Mouse (Mus musculus): ENCODE measurements around the gene Dmbx1. TPM values are rescaled to one million over a fixed set of nuclear protein-coding genes. Genes with fewer than 3 reads are reported as not detected.

Dmbx1 gene
- polyA plus RNA-seq, 1 experiment from 2014 or later = not detected

DNA sequence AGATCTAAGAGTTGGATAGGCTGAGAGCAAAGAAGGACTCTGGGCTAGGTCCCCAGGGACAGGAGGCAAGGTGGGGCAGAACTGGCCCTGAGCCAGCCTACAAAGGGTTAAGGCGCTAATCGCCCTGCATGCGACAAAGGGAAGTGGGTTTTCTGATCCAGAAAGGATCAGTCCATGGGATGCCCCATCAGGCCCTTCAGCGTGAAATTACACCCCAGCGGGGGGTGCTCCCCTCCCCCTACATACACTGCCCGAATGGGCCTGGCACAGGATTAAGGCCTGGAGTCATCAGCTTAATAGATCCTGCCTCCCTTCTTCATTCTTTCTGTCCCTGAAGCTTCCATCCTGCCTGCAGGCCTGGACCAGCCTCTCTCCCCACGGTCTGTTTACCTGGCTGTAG, 34.0 kb downstream of the Dmbx1 start:
- no peak overlapping the region for H3K9ac ChIP-seq (replicated peaks; ENCODE audit: low read depth, low read length)
- H3K36me3 ChIP-seq (ENCODE audit: control insufficient read depth, insufficient read depth) = no peaks in the 10 kb centered on the region
- no peak for ATAC-seq
- peaks cover 39% of the 10 kb centered on the region for H3K27me3 ChIP-seq (replicated peaks; ENCODE audit: control insufficient read depth, insufficient read depth, low read length)
- H3K4me3 ChIP-seq (replicated peaks; ENCODE audit: low read length) = no peak overlapping the region
- H3K27ac ChIP-seq (ENCODE audit: low read length) = no peak overlapping the region
- 4% methylated on average over 7 of the region's 7 CpGs for WGBS
- no peaks in the 10 kb centered on the region for H3K9me3 ChIP-seq (ENCODE audit: control insufficient read depth, low read length)
- no peak overlapping the region for H3K4me2 ChIP-seq (ENCODE audit: low read length)
- peaks cover 3% of the 10 kb centered on the region for H3K4me1 ChIP-seq (replicated peaks; ENCODE audit: control insufficient read depth, insufficient read depth, low read length)

DNA sequence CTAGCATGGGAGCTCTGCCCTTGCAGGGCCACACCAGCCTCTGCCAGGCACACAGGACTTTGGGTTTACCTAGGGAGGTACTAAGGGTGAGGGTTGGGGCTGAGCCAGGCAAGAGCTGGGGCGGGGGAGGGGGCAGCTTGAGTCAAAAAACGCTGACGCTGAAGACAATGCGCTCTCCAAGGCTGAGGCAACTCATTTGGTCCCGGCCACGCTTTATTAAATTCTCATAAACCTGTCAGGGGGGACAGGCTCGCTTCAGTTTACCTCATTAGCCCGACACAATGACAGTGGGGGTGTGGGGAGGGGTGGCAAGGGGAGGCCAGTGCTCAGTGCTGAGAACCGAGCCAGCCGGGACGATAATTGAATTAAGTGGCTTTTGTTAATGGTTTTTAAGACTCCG, 35.4 kb downstream of the Dmbx1 start:
- H3K9ac ChIP-seq (replicated peaks; ENCODE audit: low read depth, low read length) = no peak overlapping the region
- peaks cover 3% of the 10 kb centered on the region for H3K4me1 ChIP-seq (replicated peaks; ENCODE audit: control insufficient read depth, insufficient read depth, low read length)
- WGBS = 3% methylated on average over 12 of the region's 12 CpGs
- no peaks in the 10 kb centered on the region for H3K9me3 ChIP-seq (ENCODE audit: control insufficient read depth, low read length)
- H3K4me2 ChIP-seq (ENCODE audit: low read length) = no peak overlapping the region
- H3K4me3 ChIP-seq (replicated peaks; ENCODE audit: low read length) = no peak overlapping the region
- no peaks in the 10 kb centered on the region for H3K36me3 ChIP-seq (ENCODE audit: control insufficient read depth, insufficient read depth)
- ATAC-seq = no peak
- H3K27me3 ChIP-seq (replicated peaks; ENCODE audit: control insufficient read depth, insufficient read depth, low read length) = peaks cover 46% of the 10 kb centered on the region
- no peak overlapping the region for H3K27ac ChIP-seq (ENCODE audit: low read length)

DNA sequence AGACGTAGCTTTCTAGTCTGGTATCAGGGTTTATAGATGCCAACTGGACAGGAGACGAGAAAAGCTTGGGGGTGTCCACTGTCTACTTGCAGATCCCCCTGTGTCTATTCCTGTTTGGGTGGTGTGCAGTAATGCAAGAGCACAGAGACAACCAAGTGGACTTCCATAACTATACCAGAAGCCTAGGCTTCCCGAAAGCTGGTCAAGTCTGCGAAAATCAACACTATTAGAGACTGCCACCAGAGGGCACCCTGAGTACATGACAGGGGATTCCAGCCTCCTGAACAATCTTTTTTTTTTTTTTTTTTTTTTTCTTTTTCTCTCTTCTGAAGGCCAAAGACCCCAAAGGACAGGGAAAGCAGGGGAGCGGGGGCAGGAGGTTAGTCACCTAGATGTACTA, 36.9 kb downstream of the Dmbx1 start:
- ATAC-seq = no peak
- no peak overlapping the region for H3K9ac ChIP-seq (replicated peaks; ENCODE audit: low read depth, low read length)
- no peaks in the 10 kb centered on the region for H3K9me3 ChIP-seq (ENCODE audit: control insufficient read depth, low read length)
- H3K4me2 ChIP-seq (ENCODE audit: low read length) = no peak overlapping the region
- peaks cover 56% of the 10 kb centered on the region for H3K27me3 ChIP-seq (replicated peaks; ENCODE audit: control insufficient read depth, insufficient read depth, low read length)
- peaks cover 9% of the 10 kb centered on the region for H3K4me1 ChIP-seq (replicated peaks; ENCODE audit: control insufficient read depth, insufficient read depth, low read length)
- no peak overlapping the region for H3K27ac ChIP-seq (ENCODE audit: low read length)
- H3K4me3 ChIP-seq (replicated peaks; ENCODE audit: low read length) = no peak overlapping the region
- 18% methylated on average over 5 of the region's 5 CpGs for WGBS
- no peaks in the 10 kb centered on the region for H3K36me3 ChIP-seq (ENCODE audit: control insufficient read depth, insufficient read depth)

DNA sequence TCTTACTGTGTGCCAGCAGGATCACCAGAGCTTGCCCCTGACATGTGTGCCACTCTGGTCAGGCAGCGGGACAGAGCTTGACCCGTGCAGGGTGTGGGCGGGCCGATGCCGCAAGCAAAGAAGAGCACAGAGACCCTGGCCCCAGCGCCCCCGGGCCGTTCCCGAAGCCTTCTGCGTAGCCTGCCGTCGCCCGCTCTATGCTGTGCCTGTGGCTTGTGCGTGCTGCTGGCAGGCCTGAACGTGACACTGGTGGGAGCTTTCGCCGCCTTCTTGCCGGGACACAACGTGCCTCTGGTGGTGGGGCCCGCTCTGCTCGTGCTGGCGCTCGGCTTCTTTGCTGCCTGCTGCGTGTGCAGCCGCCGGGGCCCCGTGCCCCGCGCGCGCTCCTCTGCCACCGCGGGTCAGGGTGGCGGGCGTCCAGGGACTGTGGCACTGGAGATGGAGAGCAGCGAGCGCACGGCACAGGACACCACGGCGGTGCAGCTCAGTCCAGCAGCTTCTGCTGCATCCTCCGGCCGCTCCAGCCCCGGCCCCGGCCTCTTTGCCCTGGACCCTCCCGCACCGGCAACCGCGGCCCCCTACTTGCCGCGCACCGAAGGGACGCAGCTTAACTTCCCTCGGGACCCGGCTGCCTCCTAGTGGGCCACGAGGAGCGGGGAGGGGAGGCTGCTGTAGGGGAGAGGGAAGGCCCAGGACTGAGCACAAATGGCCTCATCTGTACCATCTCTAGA, 41.7 kb downstream of the Dmbx1 start:
- Histone ChIP-seq H3K36me3 (ENCODE audit: control insufficient read depth, insufficient read depth) (no peaks in the 10 kb centered on the region), H3K4me3 (replicated peaks; ENCODE audit: low read length) (peak overlapping the region; percentile 41), H3K4me1 (replicated peaks; ENCODE audit: control insufficient read depth, insufficient read depth, low read length) (peaks cover 8% of the 10 kb centered on the region), H3K27me3 (replicated peaks; ENCODE audit: control insufficient read depth, insufficient read depth, low read length) (peaks cover 48% of the 10 kb centered on the region), H3K9ac (replicated peaks; ENCODE audit: low read depth, low read length) (peak overlapping the region; percentile 52), H3K9me3 (ENCODE audit: control insufficient read depth, low read length) (no peaks in the 10 kb centered on the region), H3K27ac (ENCODE audit: low read length) (no peak overlapping the region), H3K4me2 (ENCODE audit: low read length) (peak overlapping the region; percentile 68)
- peak; percentile 67 for ATAC-seq
- WGBS = under 1% methylated on average over 56 of the region's 56 CpGs

DNA sequence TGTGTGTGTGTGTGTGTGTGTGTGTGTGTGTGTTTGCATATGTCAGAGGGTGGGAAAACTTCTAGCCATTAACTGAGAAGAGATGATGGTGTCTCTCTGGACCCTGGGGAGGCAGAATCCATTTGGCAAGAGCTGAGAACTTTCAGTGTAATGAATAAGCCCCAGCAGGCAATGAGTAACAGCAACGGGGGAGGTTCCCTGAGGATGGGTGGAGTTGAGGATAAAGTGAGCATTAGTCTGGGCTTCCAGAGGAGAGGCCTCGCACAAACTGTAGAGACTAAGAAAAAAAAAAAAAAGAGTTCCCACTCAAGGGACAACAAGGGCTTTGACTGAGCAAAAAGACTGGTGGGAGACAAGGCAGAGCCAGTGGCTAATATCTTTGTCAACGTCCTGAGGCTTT, 45.4 kb downstream of the Dmbx1 start:
- peaks cover 38% of the 10 kb centered on the region for H3K27me3 ChIP-seq (replicated peaks; ENCODE audit: control insufficient read depth, insufficient read depth, low read length)
- H3K4me3 ChIP-seq (replicated peaks; ENCODE audit: low read length) = no peak overlapping the region
- 5% methylated on average over 3 of the region's 3 CpGs for WGBS
- H3K4me1 ChIP-seq (replicated peaks; ENCODE audit: control insufficient read depth, insufficient read depth, low read length) = peaks cover 15% of the 10 kb centered on the region
- no peaks in the 10 kb centered on the region for H3K36me3 ChIP-seq (ENCODE audit: control insufficient read depth, insufficient read depth)
- H3K27ac ChIP-seq (ENCODE audit: low read length) = no peak overlapping the region
- H3K4me2 ChIP-seq (ENCODE audit: low read length) = no peak overlapping the region
- H3K9ac ChIP-seq (replicated peaks; ENCODE audit: low read depth, low read length) = no peak overlapping the region
- H3K9me3 ChIP-seq (ENCODE audit: control insufficient read depth, low read length) = no peaks in the 10 kb centered on the region
- no peak for ATAC-seq

DNA sequence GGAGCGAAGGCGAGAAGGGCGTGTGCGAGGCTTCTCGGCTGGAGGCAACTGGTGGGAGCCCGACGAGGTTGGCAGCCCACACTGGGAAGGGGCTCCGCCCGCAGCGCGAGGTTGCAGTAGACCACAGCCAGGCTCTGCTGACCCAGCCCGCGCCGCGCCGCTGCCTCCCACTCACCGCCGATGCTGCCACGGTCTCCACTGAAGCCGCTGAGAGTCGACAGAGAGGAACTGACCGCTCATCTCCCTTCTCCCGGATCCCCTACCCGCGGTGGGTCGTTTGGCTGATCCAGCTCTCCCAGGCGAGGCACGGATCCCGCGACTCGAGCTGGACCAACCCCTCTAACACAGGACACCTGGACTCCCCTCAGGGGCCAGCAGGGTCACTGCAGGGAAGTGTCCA, 49.2 kb downstream of the Dmbx1 start, which contains the start of gene 6430628N08Rik:
6430628N08Rik (plus strand) TSS at position 113 of the 400 bp plus-strand sequence.
- Histone ChIP-seq H3K9me3 (ENCODE audit: control insufficient read depth, low read length) (no peaks in the 10 kb centered on the region), H3K4me1 (replicated peaks; ENCODE audit: control insufficient read depth, insufficient read depth, low read length) (peaks cover 7% of the 10 kb centered on the region), H3K27me3 (replicated peaks; ENCODE audit: control insufficient read depth, insufficient read depth, low read length) (peaks cover 17% of the 10 kb centered on the region; the same call in 1 of the 2 replicates), H3K27ac (ENCODE audit: low read length) (no peak within 1 kb of the TSS), H3K4me2 (ENCODE audit: low read length) (peak within 1 kb of the TSS; percentile 53), H3K9ac (replicated peaks; ENCODE audit: low read depth, low read length) (peak within 1 kb of the TSS; percentile 43), H3K4me3 (replicated peaks; ENCODE audit: low read length) (peak within 1 kb of the TSS; percentile 28), H3K36me3 (ENCODE audit: control insufficient read depth, insufficient read depth) (no peaks in the 10 kb centered on the region)
- 0 out of 2 replicates have a peak, but pooled peaks have one; percentile 23 for ATAC-seq
- WGBS = 2% methylated on average over 27 of the region's 31 CpGs

DNA sequence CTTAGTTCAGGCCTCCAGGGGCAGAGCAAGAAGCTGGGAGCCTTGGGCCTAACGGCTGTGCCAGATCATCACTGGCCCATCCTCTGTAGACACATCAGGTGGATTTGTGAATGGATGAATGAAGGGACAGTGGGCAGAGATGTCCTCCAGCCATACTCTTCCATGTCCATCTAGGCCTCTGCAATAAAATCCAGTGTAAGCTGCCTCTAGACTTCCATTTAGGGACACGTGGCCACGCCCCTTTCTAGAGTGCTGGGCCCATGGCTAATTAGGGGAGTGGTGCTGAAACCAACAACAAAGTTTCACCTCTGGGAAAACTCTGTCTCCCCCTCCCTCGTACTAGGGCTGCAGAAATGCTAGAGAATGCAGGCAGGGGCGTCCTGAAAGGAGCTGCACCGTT, 49.7 kb downstream of the Dmbx1 start:
- ATAC-seq = peak; percentile 24; the same call in 1 of the 2 replicates
- no peaks in the 10 kb centered on the region for H3K36me3 ChIP-seq (ENCODE audit: control insufficient read depth, insufficient read depth)
- H3K4me3 ChIP-seq (replicated peaks; ENCODE audit: low read length) = peak overlapping the region; percentile 28
- peak overlapping the region; percentile 53 for H3K4me2 ChIP-seq (ENCODE audit: low read length)
- H3K9me3 ChIP-seq (ENCODE audit: control insufficient read depth, low read length) = no peaks in the 10 kb centered on the region
- no peak overlapping the region for H3K27ac ChIP-seq (ENCODE audit: low read length)
- WGBS = 9% methylated on average over 6 of the region's 6 CpGs
- peak overlapping the region; percentile 43; the same call in 1 of the 2 replicates for H3K9ac ChIP-seq (replicated peaks; ENCODE audit: low read depth, low read length)
- H3K4me1 ChIP-seq (replicated peaks; ENCODE audit: control insufficient read depth, insufficient read depth, low read length) = peaks cover 7% of the 10 kb centered on the region
- H3K27me3 ChIP-seq (replicated peaks; ENCODE audit: control insufficient read depth, insufficient read depth, low read length) = peaks cover 17% of the 10 kb centered on the region; the same call in 1 of the 2 replicates

DNA sequence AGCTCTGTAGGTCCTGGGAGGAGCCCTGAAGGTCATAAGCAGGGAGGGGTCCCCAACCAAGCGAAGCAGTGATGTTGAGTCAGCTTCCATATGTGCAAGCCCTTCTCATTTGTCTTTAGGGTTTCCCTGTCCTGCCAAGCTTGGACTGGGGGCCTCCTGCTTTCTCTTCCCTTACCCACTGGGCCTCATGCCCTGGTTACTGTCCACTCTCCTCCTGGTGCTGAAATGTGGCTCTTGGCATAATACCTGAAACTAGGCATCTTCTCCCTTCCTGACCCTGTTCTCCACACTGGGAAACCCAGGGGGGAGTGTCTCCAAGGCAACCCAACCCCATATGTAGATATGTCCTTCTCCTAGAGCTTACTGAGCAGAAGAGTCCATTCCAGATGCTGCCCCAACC, 52.9 kb downstream of the Dmbx1 start:
- H3K9me3 ChIP-seq (ENCODE audit: control insufficient read depth, low read length) = no peaks in the 10 kb centered on the region
- H3K4me2 ChIP-seq (ENCODE audit: low read length) = no peak overlapping the region
- H3K9ac ChIP-seq (replicated peaks; ENCODE audit: low read depth, low read length) = no peak overlapping the region
- no peaks in the 10 kb centered on the region for H3K36me3 ChIP-seq (ENCODE audit: control insufficient read depth, insufficient read depth)
- no peak for ATAC-seq
- peaks cover 9% of the 10 kb centered on the region; the same call in 1 of the 2 replicates for H3K27me3 ChIP-seq (replicated peaks; ENCODE audit: control insufficient read depth, insufficient read depth, low read length)
- H3K4me3 ChIP-seq (replicated peaks; ENCODE audit: low read length) = no peak overlapping the region
- peaks cover 7% of the 10 kb centered on the region for H3K4me1 ChIP-seq (replicated peaks; ENCODE audit: control insufficient read depth, insufficient read depth, low read length)
- H3K27ac ChIP-seq (ENCODE audit: low read length) = no peak overlapping the region
- 45% methylated on average over 1 of the region's 1 CpGs for WGBS

DNA sequence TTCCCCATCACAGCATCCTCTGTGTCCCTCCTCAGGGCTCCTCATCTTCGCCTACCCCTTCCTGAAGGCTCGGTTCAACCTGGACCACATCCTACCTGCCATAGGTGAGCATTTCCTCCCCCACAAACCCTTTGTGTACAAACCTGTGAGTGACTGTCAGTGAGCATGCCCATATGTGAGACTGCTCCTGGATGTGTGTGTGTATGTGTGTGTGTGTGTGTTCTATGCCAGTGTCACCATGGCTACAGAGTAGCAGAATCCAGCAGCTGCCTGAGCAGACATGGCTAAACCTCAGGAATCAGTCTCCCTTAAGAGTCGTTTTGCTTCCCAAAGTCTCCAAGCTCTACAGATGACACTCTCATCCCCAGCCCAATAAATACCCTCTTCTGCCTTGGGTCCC, 53.9 kb downstream of the Dmbx1 start:
- Histone ChIP-seq H3K9ac (replicated peaks; ENCODE audit: low read depth, low read length) (no peak overlapping the region), H3K4me1 (replicated peaks; ENCODE audit: control insufficient read depth, insufficient read depth, low read length) (peaks cover 15% of the 10 kb centered on the region), H3K4me3 (replicated peaks; ENCODE audit: low read length) (no peak overlapping the region), H3K27me3 (replicated peaks; ENCODE audit: control insufficient read depth, insufficient read depth, low read length) (0 out of 2 replicates have a peak, but pooled peaks cover 1% of the 10 kb centered on the region), H3K36me3 (ENCODE audit: control insufficient read depth, insufficient read depth) (no peaks in the 10 kb centered on the region), H3K27ac (ENCODE audit: low read length) (no peak overlapping the region), H3K4me2 (ENCODE audit: low read length) (no peak overlapping the region), H3K9me3 (ENCODE audit: control insufficient read depth, low read length) (no peaks in the 10 kb centered on the region)
- 88% methylated on average over 3 of the region's 3 CpGs for WGBS
- ATAC-seq = peak; percentile 75
